Mouse (Mus musculus): ENCODE measurements around the gene Elf2. TPM values are rescaled to one million over a fixed set of nuclear protein-coding genes. Genes with fewer than 3 reads are reported as not detected.

The Elf2 gene
- polyA plus RNA-seq, 1 experiment from 2014 or later = 35.0 TPM

- ATAC-seq (ENCODE audit: low FRiP score) (no peak), DNase-seq (ENCODE audit: low spot score) (no peak)
- Histone ChIP-seq H3K9me3 (ENCODE audit: control insufficient read depth, low read length) (no peaks in the 10 kb centered on the region), H3K9ac (no peak overlapping the region), H3K4me2 (replicated peaks) (no peak overlapping the region), H3K27ac (no peak overlapping the region), H3K27me3 (ENCODE audit: control insufficient read depth, insufficient read depth, low read length) (no peaks in the 10 kb centered on the region), H3K4me3 (replicated peaks; ENCODE audit: low read length) (no peak overlapping the region), H3K36me3 (replicated peaks; ENCODE audit: control insufficient read depth, insufficient read depth) (no peaks in the 10 kb centered on the region), H3K4me1 (replicated peaks; ENCODE audit: control insufficient read depth, insufficient read depth, low read length) (no peaks in the 10 kb centered on the region)
- WGBS = 87% methylated on average over 7 of the region's 7 CpGs
Observed at GRCm38 (mm10) chr3:51209503-51210314, 130.8 kb downstream of the Elf2 start.

- Histone ChIP-seq H3K36me3 (replicated peaks; ENCODE audit: control insufficient read depth, insufficient read depth) (no peaks in the 10 kb centered on the region), H3K9me3 (ENCODE audit: control insufficient read depth, low read length) (peaks cover 2% of the 10 kb centered on the region; the same call in 1 of the 2 replicates), H3K4me1 (replicated peaks; ENCODE audit: control insufficient read depth, insufficient read depth, low read length) (no peaks in the 10 kb centered on the region), H3K27me3 (ENCODE audit: control insufficient read depth, insufficient read depth, low read length) (no peaks in the 10 kb centered on the region), H3K27ac (no peak overlapping the region), H3K4me2 (replicated peaks) (no peak overlapping the region), H3K4me3 (replicated peaks; ENCODE audit: low read length) (no peak overlapping the region), H3K9ac (no peak overlapping the region)
- 49% methylated on average over 5 of the region's 5 CpGs for WGBS
- ATAC-seq (ENCODE audit: low FRiP score) (no peak), DNase-seq (ENCODE audit: low spot score) (no peak)
Observed at GRCm38 (mm10) chr3:51208633-51209032, 131.8 kb downstream of the Elf2 start.

GRCm38 (mm10) chr3:51206521-51206920 is 133.9 kb downstream of the Elf2 start:
- Histone ChIP-seq H3K4me2 (replicated peaks) (no peak overlapping the region), H3K36me3 (replicated peaks; ENCODE audit: control insufficient read depth, insufficient read depth) (no peaks in the 10 kb centered on the region), H3K27ac (no peak overlapping the region), H3K27me3 (ENCODE audit: control insufficient read depth, insufficient read depth, low read length) (no peaks in the 10 kb centered on the region), H3K4me1 (replicated peaks; ENCODE audit: control insufficient read depth, insufficient read depth, low read length) (no peaks in the 10 kb centered on the region), H3K9ac (no peak overlapping the region), H3K9me3 (ENCODE audit: control insufficient read depth, low read length) (peaks cover 2% of the 10 kb centered on the region; the same call in 1 of the 2 replicates), H3K4me3 (replicated peaks; ENCODE audit: low read length) (no peak overlapping the region)
- DNase-seq (ENCODE audit: low spot score) = no peak
- WGBS = 67% methylated on average over 7 of the region's 7 CpGs
- no peak for ATAC-seq (ENCODE audit: low FRiP score)

- Histone ChIP-seq H3K4me1 (replicated peaks; ENCODE audit: control insufficient read depth, insufficient read depth, low read length) (no peaks in the 10 kb centered on the region), H3K4me3 (replicated peaks; ENCODE audit: low read length) (no peak overlapping the region), H3K4me2 (replicated peaks) (no peak overlapping the region), H3K27me3 (ENCODE audit: control insufficient read depth, insufficient read depth, low read length) (no peaks in the 10 kb centered on the region), H3K9ac (no peak overlapping the region), H3K36me3 (replicated peaks; ENCODE audit: control insufficient read depth, insufficient read depth) (no peaks in the 10 kb centered on the region), H3K27ac (no peak overlapping the region), H3K9me3 (ENCODE audit: control insufficient read depth, low read length) (peaks cover 2% of the 10 kb centered on the region; the same call in 1 of the 2 replicates)
- WGBS = 82% methylated on average over 14 of the region's 14 CpGs
- DNase-seq (ENCODE audit: low spot score) (no peak), ATAC-seq (ENCODE audit: low FRiP score) (no peak)
Observed at GRCm38 (mm10) chr3:51204897-51205296, 135.6 kb downstream of the Elf2 start.

- Histone ChIP-seq H3K9ac (no peak overlapping the region), H3K4me1 (replicated peaks; ENCODE audit: control insufficient read depth, insufficient read depth, low read length) (no peaks in the 10 kb centered on the region), H3K36me3 (replicated peaks; ENCODE audit: control insufficient read depth, insufficient read depth) (no peaks in the 10 kb centered on the region), H3K27ac (no peak overlapping the region), H3K4me3 (replicated peaks; ENCODE audit: low read length) (no peak overlapping the region), H3K9me3 (ENCODE audit: control insufficient read depth, low read length) (peaks cover 2% of the 10 kb centered on the region; the same call in 1 of the 2 replicates), H3K4me2 (replicated peaks) (no peak overlapping the region), H3K27me3 (ENCODE audit: control insufficient read depth, insufficient read depth, low read length) (no peaks in the 10 kb centered on the region)
- DNase-seq (ENCODE audit: low spot score) = no peak
- WGBS = 91% methylated on average over 5 of the region's 5 CpGs
- ATAC-seq (ENCODE audit: low FRiP score) = no peak
Observed at GRCm38 (mm10) chr3:51204441-51204840, 136.0 kb downstream of the Elf2 start.

GRCm38 (mm10) chr3:51203906-51204305 is 136.6 kb downstream of the Elf2 start:
- 88% methylated on average over 6 of the region's 6 CpGs for WGBS
- H3K27ac ChIP-seq = no peak overlapping the region
- no peaks in the 10 kb centered on the region for H3K27me3 ChIP-seq (ENCODE audit: control insufficient read depth, insufficient read depth, low read length)
- no peak overlapping the region for H3K4me3 ChIP-seq (replicated peaks; ENCODE audit: low read length)
- no peak overlapping the region for H3K9ac ChIP-seq
- no peak for ATAC-seq (ENCODE audit: low FRiP score)
- H3K9me3 ChIP-seq (ENCODE audit: control insufficient read depth, low read length) = peaks cover 2% of the 10 kb centered on the region; the same call in 1 of the 2 replicates
- H3K4me2 ChIP-seq (replicated peaks) = no peak overlapping the region
- H3K36me3 ChIP-seq (replicated peaks; ENCODE audit: control insufficient read depth, insufficient read depth) = no peaks in the 10 kb centered on the region
- no peaks in the 10 kb centered on the region for H3K4me1 ChIP-seq (replicated peaks; ENCODE audit: control insufficient read depth, insufficient read depth, low read length)
- no peak for DNase-seq (ENCODE audit: low spot score)

Small RNA genes lying within 50 kb of the gene (microRNA-seq; reads per million reads assigned to microRNA genes)
- not detected for gene Gm24282

Other genes starting within 250 kb of the Elf2 start
- 38.3 and 39.4 TPM in 2 replicates for gene Noct, start 116.2 kb downstream of the Elf2 start, polyA plus RNA-seq (2014; fragmentation: Nextera tagmentation; extraction: Ambion mirVana)
- 0.16 and 1.3 TPM in 2 replicates for gene Mgarp, start 56.1 kb upstream of the Elf2 start, polyA plus RNA-seq (2014; fragmentation: Nextera tagmentation; extraction: Ambion mirVana)
- 769 and 914 TPM in 2 replicates for gene Ndufc1, start 68.3 kb upstream of the Elf2 start, polyA plus RNA-seq (2014; fragmentation: Nextera tagmentation; extraction: Ambion mirVana)
- gene Naa15, start 74.5 kb upstream of the Elf2 start, polyA plus RNA-seq (2014; fragmentation: Nextera tagmentation; extraction: Ambion mirVana) = 35.7 and 38.8 TPM in 2 replicates
- gene Rab33b, start 143.3 kb upstream of the Elf2 start, polyA plus RNA-seq (2014; fragmentation: Nextera tagmentation; extraction: Ambion mirVana) = 26.6 and 29.9 TPM in 2 replicates
- gene Setd7, start 220.2 kb upstream of the Elf2 start, polyA plus RNA-seq (2014; fragmentation: Nextera tagmentation; extraction: Ambion mirVana) = 2.7 and 2.9 TPM in 2 replicates